Mouse (Mus musculus) liver, postnatal 0 days (tissue): ENCODE results near the gene Smarce1. TPM values are rescaled to one million over a fixed set of nuclear protein-coding genes. Genes with fewer than 3 reads are reported as not detected.

Experiments
- ATAC-seq: fragments of 200-750 bp; cut with Nextera tagmentation; 2 replicates; pipeline ENCODE4 v1.8.0; 2017; ENCODE audit warnings: mild to moderate bottlenecking, moderate library complexity
- DNase-seq: peaks from one replicate; pipeline ENCODE4 v3.0.0-alpha.2; 2016
- H3K27ac ChIP-seq: fragments of 300-500 bp; sonication (generic); 2 replicates; pipeline ENCODE4 v1.5.1; 2014; ENCODE audit warnings: antibody characterized with exemption, moderate library complexity, mild to moderate bottlenecking, low read depth
- H3K27me3 ChIP-seq: fragments of 300-500 bp; sonication (generic); 2 replicates; pipeline ENCODE4 v1.6.1; 2014; ENCODE audit warnings: low read length, control low read depth, mixed read lengths; ENCODE audit not compliant: insufficient read depth
- H3K36me3 ChIP-seq: fragments of 300-500 bp; sonication (generic); replicated peaks from 2 replicates; pipeline ENCODE4 v1.6.1; 2014; ENCODE audit warnings: mild to moderate bottlenecking, control low read depth, low read length, moderate library complexity, mixed read lengths; ENCODE audit not compliant: insufficient read depth
- H3K4me1 ChIP-seq: fragments of 300-500 bp; sonication (generic); 2 replicates; pipeline ENCODE4 v1.6.1; 2014; ENCODE audit warnings: antibody characterized with exemption, mild to moderate bottlenecking, control low read depth; ENCODE audit not compliant: insufficient read depth
- H3K4me2 ChIP-seq: fragments of 300-500 bp; sonication (generic); 2 replicates; pipeline ENCODE4 v1.6.1; 2014; ENCODE audit warnings: low read depth, mild to moderate bottlenecking, low read length, moderate library complexity, mixed read lengths
- H3K4me3 ChIP-seq: fragments of 300-500 bp; sonication (generic); 2 replicates; pipeline ENCODE4 v1.5.1; 2014; ENCODE audit warnings: low read depth, low read length
- H3K9ac ChIP-seq: fragments of 300-500 bp; sonication (generic); replicated peaks from 2 replicates; pipeline ENCODE4 v1.6.1; 2014; ENCODE audit warnings: mild to moderate bottlenecking, moderate library complexity
- H3K9me3 ChIP-seq: fragments of 300-500 bp; sonication (generic); 2 replicates; pipeline ENCODE4 v1.6.1; 2016; ENCODE audit warnings: mild to moderate bottlenecking, control low read depth, low read length, mixed read lengths
- CTCF ChIP-seq: sonication (generic); IDR thresholded peaks from 2 replicates; pipeline ENCODE4 v1.5.1; 2016; ENCODE audit warnings: antibody characterized with exemption, low read depth
- EP300 ChIP-seq: IDR thresholded peaks from 2 replicates; pipeline ENCODE4 v1.6.1; 2016; ENCODE audit warnings: antibody characterized with exemption, low read depth, mild to moderate bottlenecking
- WGBS: fragments of 180-500 bp; shearing (Covaris S2); extraction: QIAGEN DNeasy Blood & Tissue Kit; methylation state at CpG from one replicate; pipeline ENCODE4 v1.1.7; 2014; ENCODE audit not compliant: insufficient replicate concordance; 5-methylcytosine and 5-hydroxymethylcytosine counted together
- polyA plus RNA-seq: library from polyadenylated mRNA; unstranded; fragments of >200 nt; fragmentation: Nextera tagmentation; extraction: Ambion mirVana; gene quantifications from 2 replicates; pipeline ENCODE4 v1.2.1, GENCODE M21; 2015

Gene Smarce1
- polyA plus RNA-seq, 1 experiment from 2014 or later = 61.0 TPM

DNA sequence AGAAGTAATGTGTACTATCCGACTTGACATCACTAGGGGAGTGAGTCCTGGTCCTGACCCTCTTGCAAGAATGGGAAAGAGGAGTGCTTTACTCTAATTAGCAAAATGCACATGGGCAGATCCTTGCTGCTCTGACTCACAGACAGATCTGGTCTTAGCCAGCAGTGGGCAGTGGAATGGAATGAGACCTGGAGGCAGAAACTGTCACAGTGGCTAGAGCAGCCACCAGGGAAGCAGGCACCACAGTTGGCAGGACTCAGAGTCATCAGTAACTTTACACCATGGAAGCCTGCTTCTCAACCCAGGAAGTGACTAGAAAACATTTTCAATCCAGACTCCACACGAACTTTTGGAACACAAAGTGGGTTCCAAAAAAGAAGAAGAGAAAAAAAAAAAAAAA is 9.0 kb downstream of the Smarce1 start:
- Histone ChIP-seq H3K9me3 (no peaks in the 10 kb centered on the region), H3K27ac (no peak overlapping the region), H3K4me2 (no peak overlapping the region), H3K4me1 (no peaks in the 10 kb centered on the region), H3K4me3 (no peak overlapping the region), H3K27me3 (no peaks in the 10 kb centered on the region), H3K9ac (no peak overlapping the region), H3K36me3 (peaks cover 60% of the 10 kb centered on the region)
- WGBS = 75% methylated on average over 2 of the region's 2 CpGs
- DNase-seq (no peak), ATAC-seq (no peak)
- TF ChIP-seq CTCF (no peak), EP300 (no peak)

DNA sequence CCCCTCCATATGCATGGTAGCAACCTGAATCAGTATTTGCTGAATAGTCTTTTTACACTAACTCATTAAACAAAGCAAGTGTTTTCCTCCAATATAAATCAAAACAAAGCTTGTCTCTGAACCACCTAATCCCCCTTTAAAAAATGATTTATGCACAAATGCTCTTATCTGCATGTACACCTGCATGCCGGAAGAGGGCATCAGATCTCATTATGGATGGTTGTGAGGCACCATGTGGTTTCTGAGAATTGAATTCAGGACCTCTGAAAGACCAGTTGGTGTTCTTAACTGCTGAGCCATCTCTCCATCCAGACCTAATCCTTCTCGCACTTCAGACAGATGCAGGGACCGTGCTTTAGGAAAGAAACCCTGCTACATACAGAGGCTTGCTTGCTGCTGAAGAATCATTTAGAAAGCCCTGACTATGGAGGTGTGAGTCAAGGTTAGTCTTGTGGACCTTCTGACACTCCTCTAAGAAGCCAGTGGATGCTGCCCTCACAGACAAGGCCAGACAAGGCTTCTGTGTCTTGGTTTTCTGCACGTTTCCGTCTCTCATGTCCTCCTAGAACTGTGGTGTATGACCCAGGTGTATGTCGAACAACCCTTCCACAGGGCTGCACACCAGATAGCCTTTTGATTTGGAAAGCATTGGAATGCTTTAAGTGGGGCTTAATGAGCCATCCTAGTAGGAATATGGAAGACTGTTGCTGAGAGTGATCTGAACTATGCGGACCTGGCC is 13.4 kb downstream of the Smarce1 start:
- Histone ChIP-seq H3K27ac (no peak overlapping the region), H3K4me2 (no peak overlapping the region), H3K4me3 (no peak overlapping the region), H3K9ac (no peak overlapping the region), H3K27me3 (no peaks in the 10 kb centered on the region), H3K36me3 (peaks cover 80% of the 10 kb centered on the region), H3K4me1 (no peaks in the 10 kb centered on the region), H3K9me3 (no peaks in the 10 kb centered on the region)
- no peak for DNase-seq
- TF ChIP-seq CTCF (no peak), EP300 (no peak)
- WGBS = 89% methylated on average over 7 of the region's 7 CpGs
- ATAC-seq = no peak

DNA sequence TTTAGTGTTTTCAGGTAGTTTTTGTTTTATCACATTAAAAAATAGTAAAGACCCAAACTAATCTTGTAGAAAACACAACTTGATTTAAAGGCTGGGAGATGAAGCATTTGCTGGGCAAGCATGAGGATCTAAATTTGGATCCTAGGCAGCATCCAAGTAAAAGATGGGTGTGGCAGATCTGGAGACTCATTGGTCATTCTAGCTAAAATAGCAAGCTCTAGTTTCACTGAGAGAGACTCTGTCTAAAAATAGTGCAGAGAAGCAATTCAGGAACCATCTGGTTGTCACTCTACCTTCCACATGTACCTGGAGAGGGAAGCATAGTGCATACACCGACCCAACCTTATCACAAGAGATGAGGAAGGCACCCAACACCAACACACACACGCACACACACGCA is 14.6 kb downstream of the Smarce1 start:
- 93% methylated on average over 3 of the region's 3 CpGs for WGBS
- no peaks in the 10 kb centered on the region for H3K27me3 ChIP-seq
- H3K4me3 ChIP-seq = no peak overlapping the region
- no peak overlapping the region for H3K9ac ChIP-seq
- no peak for TF ChIP-seq CTCF
- no peak for TF ChIP-seq EP300
- no peaks in the 10 kb centered on the region for H3K4me1 ChIP-seq
- H3K4me2 ChIP-seq = no peak overlapping the region
- peaks cover 82% of the 10 kb centered on the region for H3K36me3 ChIP-seq
- H3K9me3 ChIP-seq = no peaks in the 10 kb centered on the region
- H3K27ac ChIP-seq = no peak overlapping the region
- DNase-seq (no peak), ATAC-seq (no peak)

- 0 out of 2 replicates have a peak, but pooled peaks have one; percentile 17 for ATAC-seq
- DNase-seq = no peak
These were observed 18.1 kb downstream of the Smarce1 start for GRCm38 (mm10) chr11:99212693-99213092.

DNA sequence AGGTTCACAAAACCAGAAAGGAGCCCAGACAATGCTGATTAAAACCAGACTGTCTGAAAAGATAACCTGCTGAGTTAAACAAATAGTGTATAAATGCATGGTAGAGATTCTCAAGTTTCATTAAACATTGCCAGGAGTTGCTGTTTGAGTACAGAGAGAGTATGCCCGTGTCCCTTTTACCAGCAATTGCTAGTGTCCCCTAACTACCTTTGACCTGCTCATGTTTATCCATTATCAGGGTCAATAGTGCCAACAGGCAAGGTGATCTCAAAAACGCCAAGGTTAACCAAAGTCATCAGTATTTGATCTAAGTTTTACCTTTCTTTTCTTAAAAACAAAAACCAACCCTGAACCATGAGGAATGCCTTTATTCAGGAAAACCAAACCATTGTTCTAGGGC is 18.9 kb downstream of the Smarce1 start:
- no peak for DNase-seq

More at GRCm38 (mm10) chr11:99212693-99213092, 18.1 kb downstream of the Smarce1 start:
- Histone ChIP-seq H3K4me2 (no peak overlapping the region), H3K9me3 (no peaks in the 10 kb centered on the region), H3K4me3 (no peak overlapping the region), H3K4me1 (no peaks in the 10 kb centered on the region), H3K27ac (peak overlapping the region; percentile 50), H3K36me3 (peaks cover 77% of the 10 kb centered on the region), H3K9ac (no peak overlapping the region), H3K27me3 (no peaks in the 10 kb centered on the region)
- WGBS = 66% methylated on average over 7 of the region's 7 CpGs
- TF ChIP-seq EP300 (no peak), CTCF (no peak)

GRCm38 (mm10) chr11:99208105-99208669 is 22.6 kb downstream of the Smarce1 start:
- Histone ChIP-seq H3K27ac (no peak overlapping the region), H3K27me3 (no peaks in the 10 kb centered on the region), H3K4me1 (no peaks in the 10 kb centered on the region), H3K9ac (no peak overlapping the region), H3K9me3 (no peaks in the 10 kb centered on the region), H3K4me2 (no peak overlapping the region), H3K4me3 (no peak overlapping the region), H3K36me3 (peaks cover 37% of the 10 kb centered on the region)
- DNase-seq (no peak), ATAC-seq (no peak)
- TF ChIP-seq EP300 = no peak
- no peak for TF ChIP-seq CTCF
- WGBS = 73% methylated on average over 8 of the region's 8 CpGs

More for the DNA sequence above, 18.9 kb downstream of the Smarce1 start:
- Histone ChIP-seq H3K9ac (no peak overlapping the region), H3K36me3 (peaks cover 70% of the 10 kb centered on the region), H3K9me3 (no peaks in the 10 kb centered on the region), H3K4me1 (no peaks in the 10 kb centered on the region), H3K27ac (peak overlapping the region; percentile 50), H3K4me2 (no peak overlapping the region), H3K4me3 (no peak overlapping the region), H3K27me3 (no peaks in the 10 kb centered on the region)
- TF ChIP-seq CTCF (no peak), EP300 (no peak)
- WGBS = 51% methylated on average over 2 of the region's 2 CpGs
- ATAC-seq = peak; percentile 75

DNA sequence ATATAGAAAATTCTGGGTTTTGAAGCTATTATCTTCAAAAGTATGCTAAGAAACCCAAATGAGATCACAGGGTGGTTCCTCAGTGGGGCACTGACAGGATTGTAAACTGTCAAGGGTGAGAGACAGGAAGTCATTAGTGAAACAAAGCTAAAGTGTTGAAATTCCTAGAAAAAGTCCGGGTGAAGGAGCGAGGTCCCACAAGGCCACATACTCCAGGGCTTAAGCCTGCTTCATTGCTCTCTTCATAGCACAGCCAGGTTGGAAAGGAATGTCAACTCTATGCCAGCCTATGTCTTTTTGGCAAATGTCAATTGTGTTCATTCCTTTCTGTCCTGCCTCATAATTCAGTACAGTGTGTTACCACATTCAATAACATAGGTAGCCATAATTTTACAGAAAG is 23.4 kb downstream of the Smarce1 start:
- ATAC-seq (no peak), DNase-seq (no peak)
- H3K27me3 ChIP-seq = no peaks in the 10 kb centered on the region
- no peak overlapping the region for H3K4me2 ChIP-seq
- 41% methylated on average over 2 of the region's 2 CpGs for WGBS
- H3K4me3 ChIP-seq = no peak overlapping the region
- no peaks in the 10 kb centered on the region for H3K4me1 ChIP-seq
- peaks cover 30% of the 10 kb centered on the region for H3K36me3 ChIP-seq
- no peak overlapping the region for H3K27ac ChIP-seq
- no peak overlapping the region for H3K9ac ChIP-seq
- no peak for TF ChIP-seq EP300
- TF ChIP-seq CTCF = no peak
- no peaks in the 10 kb centered on the region for H3K9me3 ChIP-seq
